Mouse (Mus musculus): ENCODE measurements around the gene Brinp2. TPM values are rescaled to one million over a fixed set of nuclear protein-coding genes. Genes with fewer than 3 reads are reported as not detected.

Brinp2 gene
- polyA plus RNA-seq (2016; fragmentation: Nextera tagmentation; extraction: Ambion mirVana), result 6.1 and 7.1 TPM in 2 replicates

DNA sequence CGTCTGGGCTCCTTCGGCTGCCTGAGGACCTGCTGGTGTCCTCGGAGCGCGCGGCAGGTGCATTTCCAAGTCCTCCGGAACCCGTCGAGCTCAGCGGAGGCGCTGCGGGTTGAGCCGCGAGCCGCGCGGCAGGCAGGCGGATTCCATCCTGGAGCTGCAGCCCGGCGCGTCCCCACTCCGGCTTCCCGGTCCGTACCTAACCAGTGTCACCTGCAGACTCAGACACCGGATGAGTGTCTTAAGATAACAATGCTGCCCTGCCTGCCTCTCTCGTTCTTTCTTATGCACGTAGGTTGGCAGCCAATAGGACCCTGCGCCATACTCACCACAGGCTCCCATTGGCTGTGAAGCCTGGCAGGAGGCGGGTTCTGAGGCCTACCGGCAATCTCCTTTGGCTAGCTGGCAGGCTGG lies at the start of gene Brinp2:
TSS of gene Brinp2 (minus strand) at position 276 of the 411 bp plus-strand sequence.
- peak; percentile 99 for ATAC-seq (ENCODE audit: low FRiP score, low read depth)
- WGBS, result under 1% methylated on average over 30 of the region's 30 CpGs
- H3K36me3 ChIP-seq, result no peaks in the 10 kb centered on the region
- H3K4me3 ChIP-seq, result peak within 1 kb of the TSS; percentile 64
- no peaks in the 10 kb centered on the region for H3K9me3 ChIP-seq
- peak within 1 kb of the TSS; percentile 87 for H3K4me2 ChIP-seq (replicated peaks)
- peak within 1 kb of the TSS; percentile 64 for H3K9ac ChIP-seq
- H3K27me3 ChIP-seq (replicated peaks), result peaks cover 13% of the 10 kb centered on the region; the same call in 1 of the 2 replicates
- H3K4me1 ChIP-seq, result no peaks in the 10 kb centered on the region
- no peak within 1 kb of the TSS for H3K27ac ChIP-seq

DNA sequence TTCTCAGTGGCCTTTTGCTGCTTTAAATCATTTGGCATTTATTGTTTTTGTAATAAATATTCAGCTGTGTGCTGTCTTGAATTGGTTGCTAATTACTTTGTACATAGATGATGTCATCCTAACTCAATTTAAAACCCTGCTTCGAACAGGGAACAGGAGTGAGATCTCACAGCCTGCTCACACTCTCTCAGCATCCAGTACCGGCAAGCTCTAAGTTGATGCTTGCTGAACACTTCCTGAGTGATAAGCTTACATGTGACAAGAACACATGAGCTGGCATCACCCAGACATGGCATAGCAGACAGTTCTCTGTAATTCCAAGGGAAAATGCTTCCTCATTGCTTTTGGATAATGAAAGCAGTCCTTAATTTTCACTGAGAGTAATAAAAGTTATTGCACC lies 44.8 kb upstream of the Brinp2 start:
- no peak for ATAC-seq (ENCODE audit: low FRiP score, low read depth)

DNA sequence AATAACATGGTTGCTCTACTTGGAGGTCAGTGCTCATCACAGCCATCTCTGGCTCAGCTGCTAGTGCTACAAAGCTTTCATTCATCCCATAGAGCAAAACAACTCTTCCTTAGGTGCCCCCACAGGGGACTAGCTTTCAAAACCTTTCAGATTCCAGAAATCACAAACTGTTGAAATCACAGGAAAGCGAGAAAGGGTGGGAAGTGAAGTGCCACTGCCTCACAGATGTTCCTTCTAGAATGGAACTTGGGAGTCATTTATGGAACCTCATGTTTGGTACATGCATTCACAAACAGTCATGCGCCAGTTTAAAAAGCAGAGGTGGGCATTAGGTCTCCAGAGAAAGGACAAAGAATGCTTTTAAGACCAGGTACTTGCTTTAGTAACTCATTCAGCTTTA lies 40.9 kb upstream of the Brinp2 start:
- Histone ChIP-seq H3K27ac (no peak overlapping the region), H3K4me3 (no peak overlapping the region), H3K4me1 (no peaks in the 10 kb centered on the region), H3K4me2 (replicated peaks) (no peak overlapping the region), H3K27me3 (replicated peaks) (no peaks in the 10 kb centered on the region), H3K9me3 (no peaks in the 10 kb centered on the region), H3K9ac (no peak overlapping the region), H3K36me3 (no peaks in the 10 kb centered on the region)
- 92% methylated on average over 2 of the region's 2 CpGs for WGBS
- no peak for ATAC-seq (ENCODE audit: low FRiP score, low read depth)

More for the DNA sequence above, 44.8 kb upstream of the Brinp2 start:
- Histone ChIP-seq H3K27me3 (replicated peaks) (no peaks in the 10 kb centered on the region), H3K9ac (no peak overlapping the region), H3K9me3 (no peaks in the 10 kb centered on the region), H3K27ac (no peak overlapping the region), H3K4me1 (no peaks in the 10 kb centered on the region), H3K4me2 (replicated peaks) (no peak overlapping the region), H3K4me3 (no peak overlapping the region), H3K36me3 (no peaks in the 10 kb centered on the region)
- 70% methylated on average over 2 of the region's 2 CpGs for WGBS

DNA sequence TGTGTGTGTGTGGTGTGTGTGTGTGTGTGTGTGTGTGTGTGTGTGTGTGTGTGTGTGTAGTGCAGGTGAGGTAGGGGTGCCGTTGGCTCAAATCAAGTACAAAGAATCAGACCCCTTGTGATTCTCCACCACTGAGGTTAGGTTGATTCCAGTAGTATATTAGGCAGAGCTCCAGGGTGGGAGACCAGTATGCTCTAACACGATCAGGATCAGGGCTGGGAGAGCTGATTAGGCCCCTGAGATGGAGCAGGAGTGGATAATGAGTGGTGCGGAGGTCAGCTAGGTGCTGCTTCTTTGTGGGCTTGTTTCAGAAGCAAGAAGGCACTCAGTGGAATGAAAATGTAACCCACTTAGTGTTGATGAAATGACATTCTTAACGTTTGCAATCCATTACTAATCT lies 34.6 kb upstream of the Brinp2 start:
- H3K36me3 ChIP-seq, result no peaks in the 10 kb centered on the region
- peaks cover 11% of the 10 kb centered on the region; the same call in 1 of the 2 replicates for H3K4me1 ChIP-seq
- H3K9ac ChIP-seq, result no peak overlapping the region
- H3K4me3 ChIP-seq, result no peak overlapping the region
- no peak for ATAC-seq (ENCODE audit: low FRiP score, low read depth)
- H3K4me2 ChIP-seq (replicated peaks), result no peak overlapping the region
- H3K27ac ChIP-seq, result no peak overlapping the region
- no peaks in the 10 kb centered on the region for H3K27me3 ChIP-seq (replicated peaks)
- no peaks in the 10 kb centered on the region for H3K9me3 ChIP-seq
- WGBS, result 68% methylated on average over 4 of the region's 4 CpGs

DNA sequence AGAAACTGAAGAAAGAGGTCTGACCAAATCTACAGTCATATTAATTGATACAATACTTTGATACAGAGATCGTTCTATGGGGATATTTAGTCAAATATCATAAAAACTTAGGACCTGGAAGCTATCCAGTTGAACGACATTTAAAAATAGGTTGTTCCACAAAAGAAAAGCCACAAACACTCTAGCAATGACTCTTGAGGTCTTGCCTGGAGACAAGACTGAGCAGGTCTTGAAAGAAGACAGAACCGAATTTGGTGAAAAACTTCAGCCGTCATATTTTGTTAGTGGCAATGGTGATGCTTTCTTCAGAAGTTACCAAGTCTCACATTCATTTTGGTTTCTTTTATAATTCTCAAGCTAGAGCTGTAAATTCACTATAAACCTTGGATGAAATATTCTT lies 32.9 kb upstream of the Brinp2 start:
- no peak overlapping the region for H3K4me2 ChIP-seq (replicated peaks)
- peaks cover 11% of the 10 kb centered on the region; the same call in 1 of the 2 replicates for H3K4me1 ChIP-seq
- H3K4me3 ChIP-seq, result no peak overlapping the region
- H3K27me3 ChIP-seq (replicated peaks), result no peaks in the 10 kb centered on the region
- H3K9me3 ChIP-seq, result no peaks in the 10 kb centered on the region
- H3K27ac ChIP-seq, result no peak overlapping the region
- WGBS, result 91% methylated on average over 4 of the region's 4 CpGs
- H3K9ac ChIP-seq, result no peak overlapping the region
- no peaks in the 10 kb centered on the region for H3K36me3 ChIP-seq
- no peak for ATAC-seq (ENCODE audit: low FRiP score, low read depth)

DNA sequence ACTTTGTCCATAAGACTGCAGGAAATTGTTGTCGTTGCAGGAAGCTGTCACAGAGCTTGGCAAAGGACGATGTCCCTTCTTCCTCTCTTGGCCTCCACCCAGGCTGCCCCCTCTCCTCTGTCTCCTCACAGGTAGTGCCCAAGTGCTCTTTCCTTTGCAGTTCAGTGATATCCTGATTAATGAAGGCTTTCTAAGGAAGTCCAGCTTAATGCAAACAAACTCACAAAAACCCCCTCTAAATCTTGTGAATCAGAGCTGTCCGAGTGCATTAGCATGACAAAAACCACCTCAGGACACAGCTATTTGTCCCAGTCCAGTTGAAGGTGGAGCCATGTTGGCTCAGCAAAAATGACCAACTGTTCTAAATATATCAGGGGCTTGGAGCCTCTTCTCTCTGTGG lies 30.7 kb upstream of the Brinp2 start:
- Histone ChIP-seq H3K4me3 (no peak overlapping the region), H3K9me3 (no peaks in the 10 kb centered on the region), H3K36me3 (no peaks in the 10 kb centered on the region), H3K4me2 (replicated peaks) (no peak overlapping the region), H3K27ac (no peak overlapping the region), H3K9ac (no peak overlapping the region), H3K4me1 (peaks cover 18% of the 10 kb centered on the region; the same call in 1 of the 2 replicates), H3K27me3 (replicated peaks) (no peaks in the 10 kb centered on the region)
- 24% methylated on average over 3 of the region's 3 CpGs for WGBS
- ATAC-seq (ENCODE audit: low FRiP score, low read depth), result peak; percentile 38; the same call in 1 of the 2 replicates

DNA sequence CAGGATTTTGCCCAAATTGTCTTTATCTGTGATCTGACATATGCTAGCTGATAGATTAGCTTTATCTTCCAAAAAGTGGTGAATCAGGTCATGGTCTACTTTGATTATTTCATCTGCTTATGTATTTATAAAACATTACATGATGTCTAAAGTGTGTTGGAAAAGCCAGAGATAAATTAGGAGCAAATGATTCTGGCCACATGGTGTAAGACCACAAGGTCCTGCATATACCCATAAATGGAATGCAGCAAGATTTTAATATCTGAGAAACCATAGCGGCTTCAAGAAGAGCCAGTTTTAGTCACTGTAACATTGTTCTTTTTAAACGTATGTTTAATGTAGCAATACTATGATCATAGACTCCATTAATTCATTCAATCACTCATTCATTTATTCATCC lies 29.2 kb upstream of the Brinp2 start:
- no peak overlapping the region for H3K4me2 ChIP-seq (replicated peaks)
- no peaks in the 10 kb centered on the region for H3K27me3 ChIP-seq (replicated peaks)
- WGBS, result 95% methylated on average over 2 of the region's 2 CpGs
- no peak for ATAC-seq (ENCODE audit: low FRiP score, low read depth)
- peaks cover 18% of the 10 kb centered on the region; the same call in 1 of the 2 replicates for H3K4me1 ChIP-seq
- H3K4me3 ChIP-seq, result no peak overlapping the region
- H3K27ac ChIP-seq, result no peak overlapping the region
- H3K36me3 ChIP-seq, result no peaks in the 10 kb centered on the region
- no peaks in the 10 kb centered on the region for H3K9me3 ChIP-seq
- no peak overlapping the region for H3K9ac ChIP-seq

DNA sequence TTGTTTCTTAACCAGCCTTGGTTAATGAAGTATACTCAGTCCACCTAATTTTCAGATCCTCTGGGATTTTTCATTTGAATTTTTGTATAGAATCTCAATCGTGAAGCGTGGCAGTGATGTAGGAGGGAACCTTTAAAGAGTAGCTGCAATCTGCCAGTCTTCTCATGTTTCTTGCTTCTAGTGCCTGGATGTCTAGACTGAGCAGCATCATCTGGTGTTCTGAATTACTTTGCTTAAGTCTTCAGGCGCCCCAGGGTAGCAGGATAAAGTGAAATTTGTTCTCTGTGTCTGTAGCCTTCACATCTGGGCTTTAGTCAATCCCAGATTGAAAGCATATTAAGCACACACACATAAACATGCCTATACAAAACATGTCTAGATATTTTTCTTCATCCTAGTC lies 27.1 kb upstream of the Brinp2 start:
- 82% methylated on average over 3 of the region's 3 CpGs for WGBS
- no peak overlapping the region for H3K27ac ChIP-seq
- peaks cover 18% of the 10 kb centered on the region; the same call in 1 of the 2 replicates for H3K4me1 ChIP-seq
- no peak overlapping the region for H3K9ac ChIP-seq
- H3K4me3 ChIP-seq, result no peak overlapping the region
- H3K27me3 ChIP-seq (replicated peaks), result no peaks in the 10 kb centered on the region
- no peaks in the 10 kb centered on the region for H3K9me3 ChIP-seq
- no peak overlapping the region for H3K4me2 ChIP-seq (replicated peaks)
- H3K36me3 ChIP-seq, result peaks cover 7% of the 10 kb centered on the region; the same call in 1 of the 2 replicates
- ATAC-seq (ENCODE audit: low FRiP score, low read depth), result no peak

DNA sequence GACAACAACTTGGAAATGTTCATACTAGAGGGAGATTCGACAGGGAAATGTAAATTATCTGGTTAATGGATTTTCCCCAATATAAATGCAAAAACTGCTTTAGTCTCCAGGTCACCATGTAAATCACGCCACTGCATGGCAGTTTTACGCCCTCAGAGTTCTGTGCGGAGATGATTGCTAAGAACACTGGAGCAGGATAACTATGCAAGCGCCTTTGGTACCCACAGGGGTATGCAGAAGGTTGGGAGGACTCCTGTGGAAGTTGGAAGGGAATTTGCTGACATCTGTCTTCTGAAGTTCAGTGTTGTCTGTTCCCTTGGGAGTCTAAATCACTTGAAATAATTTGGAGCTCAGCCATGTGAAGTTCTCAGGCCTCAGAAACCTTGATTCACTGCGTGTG lies 26.2 kb upstream of the Brinp2 start:
- Histone ChIP-seq H3K4me2 (replicated peaks) (no peak overlapping the region), H3K9ac (no peak overlapping the region)
- WGBS, result 31% methylated on average over 6 of the region's 6 CpGs

DNA sequence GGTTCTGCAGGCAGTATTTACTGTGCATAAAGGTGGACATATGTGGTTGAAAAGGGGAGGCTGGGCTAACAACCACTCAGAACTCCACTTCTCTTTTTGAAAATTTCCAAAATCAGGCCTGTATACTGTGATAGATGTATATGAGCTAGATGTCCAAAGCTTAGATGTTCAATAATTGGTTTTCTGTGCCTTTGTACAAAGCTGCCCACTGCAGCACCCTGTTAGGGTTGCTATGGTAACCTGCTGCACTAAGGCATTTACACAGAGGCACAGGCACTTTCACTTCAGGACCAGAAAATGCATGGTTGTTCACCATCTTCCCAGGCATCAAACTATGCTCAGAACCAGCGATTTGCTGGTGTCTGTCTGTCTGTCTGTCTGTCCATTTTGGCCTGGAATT lies 8.3 kb upstream of the Brinp2 start:
- ATAC-seq (ENCODE audit: low FRiP score, low read depth), result peak; percentile 59; the same call in 1 of the 2 replicates
- H3K27ac ChIP-seq, result no peak overlapping the region
- H3K36me3 ChIP-seq, result no peaks in the 10 kb centered on the region
- no peaks in the 10 kb centered on the region for H3K9me3 ChIP-seq
- WGBS, result 22% methylated on average over 1 of the region's 1 CpGs
- no peaks in the 10 kb centered on the region for H3K27me3 ChIP-seq (replicated peaks)
- H3K9ac ChIP-seq, result no peak overlapping the region
- peak overlapping the region; percentile 73 for H3K4me2 ChIP-seq (replicated peaks)
- H3K4me3 ChIP-seq, result peak overlapping the region; percentile 56
- peaks cover 22% of the 10 kb centered on the region for H3K4me1 ChIP-seq

More for the DNA sequence above, 26.2 kb upstream of the Brinp2 start:
- 0 out of 2 replicates have a peak, but pooled peaks have one; percentile 38 for ATAC-seq (ENCODE audit: low FRiP score, low read depth)
- Histone ChIP-seq H3K4me3 (no peak overlapping the region), H3K36me3 (peaks cover 7% of the 10 kb centered on the region; the same call in 1 of the 2 replicates), H3K4me1 (peaks cover 15% of the 10 kb centered on the region; the same call in 1 of the 2 replicates), H3K27me3 (replicated peaks) (no peaks in the 10 kb centered on the region), H3K27ac (no peak overlapping the region), H3K9me3 (no peaks in the 10 kb centered on the region)

DNA sequence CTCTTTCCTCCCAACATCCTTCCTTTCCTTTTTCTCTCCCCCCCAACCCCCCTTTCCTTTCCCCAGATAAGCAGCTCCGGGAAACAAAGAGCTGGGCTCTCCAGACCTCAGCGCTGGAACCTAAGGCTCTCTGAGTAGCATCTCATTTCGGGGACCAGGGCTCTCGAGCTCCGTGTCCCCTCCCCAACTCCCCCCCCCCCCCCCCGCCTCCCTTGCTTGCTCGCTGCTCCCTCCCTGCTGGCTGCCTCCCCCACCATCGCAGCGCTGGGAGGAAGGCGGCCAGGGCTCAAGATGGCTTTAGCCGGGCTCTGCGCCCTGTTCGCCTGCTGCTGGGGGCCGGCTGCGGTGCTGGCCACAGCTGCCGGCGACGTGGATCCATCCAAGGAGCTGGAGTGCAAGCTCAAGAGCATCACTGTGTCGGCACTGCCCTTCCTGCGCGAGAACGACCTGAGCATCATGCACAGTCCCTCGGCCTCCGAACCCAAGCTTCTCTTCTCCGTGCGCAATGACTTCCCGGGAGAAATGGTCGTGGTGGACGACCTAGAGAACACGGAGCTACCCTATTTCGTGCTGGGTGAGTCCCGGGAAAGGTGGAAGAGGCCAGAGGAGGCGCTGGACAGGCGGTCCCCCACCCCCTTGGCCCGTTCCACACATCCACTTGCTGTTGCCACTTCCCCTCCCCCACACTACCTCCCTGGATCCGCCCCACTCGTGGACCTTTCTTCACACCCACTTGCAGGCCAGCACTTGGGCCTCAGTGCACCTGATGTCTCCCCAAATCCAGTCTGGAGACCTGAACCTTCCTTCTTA lies 6.4 kb upstream of the Brinp2 start:
- Histone ChIP-seq H3K9ac (peak overlapping the region; percentile 88), H3K27ac (peak overlapping the region; percentile 34), H3K4me2 (replicated peaks) (peak overlapping the region; percentile 73), H3K4me1 (peaks cover 22% of the 10 kb centered on the region), H3K4me3 (peak overlapping the region; percentile 56), H3K9me3 (no peaks in the 10 kb centered on the region), H3K27me3 (replicated peaks) (no peaks in the 10 kb centered on the region), H3K36me3 (no peaks in the 10 kb centered on the region)
- ATAC-seq (ENCODE audit: low FRiP score, low read depth), result peak; percentile 82
- under 1% methylated on average over 36 of the region's 37 CpGs for WGBS

DNA sequence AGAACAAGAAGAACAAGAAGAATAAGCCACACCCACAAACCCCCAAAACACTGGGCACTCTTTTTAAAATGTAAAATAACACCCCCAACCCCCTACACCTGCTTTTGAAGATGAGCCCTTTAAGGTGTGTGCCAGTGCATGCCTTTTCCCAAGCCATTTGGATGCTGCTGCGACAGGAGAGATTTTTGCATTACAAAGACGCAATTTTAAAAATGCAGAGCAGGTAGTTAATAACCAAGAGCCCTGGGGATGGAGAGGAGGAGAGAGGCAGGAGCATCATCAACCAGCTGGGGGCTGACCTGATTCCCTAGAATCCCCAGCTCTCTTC lies 5.8 kb upstream of the Brinp2 start, which contains the start of gene Astn1:
TSS of gene Astn1 (plus strand) at position 310 of the 328 bp plus-strand sequence.
- WGBS, result 4% methylated on average over 2 of the region's 2 CpGs

More for the DNA sequence above, 5.8 kb upstream of the Brinp2 start, which contains the start of gene Astn1:
- H3K27me3 ChIP-seq (replicated peaks), result 0 out of 2 replicates have a peak, but pooled peaks cover 2% of the 10 kb centered on the region
- H3K4me2 ChIP-seq (replicated peaks), result peak within 1 kb of the TSS; percentile 73
- H3K4me1 ChIP-seq, result peaks cover 22% of the 10 kb centered on the region
- H3K9ac ChIP-seq, result peak within 1 kb of the TSS; percentile 88
- H3K27ac ChIP-seq, result peak within 1 kb of the TSS; percentile 34
- H3K36me3 ChIP-seq, result no peaks in the 10 kb centered on the region
- ATAC-seq (ENCODE audit: low FRiP score, low read depth), result no peak
- no peaks in the 10 kb centered on the region for H3K9me3 ChIP-seq
- H3K4me3 ChIP-seq, result peak within 1 kb of the TSS; percentile 56

Measured in neural tube, embryonic 12.5 days (tissue).